Mouse (Mus musculus) CH12.LX (cell line): ENCODE data around the gene Txnip. TPM values are rescaled to one million over a fixed set of nuclear protein-coding genes. Genes with fewer than 3 reads are reported as not detected.

ENCODE experiments used
- DNase-seq: peaks from one replicate; pipeline ENCODE4 v3.0.0-alpha.2; 2013; ENCODE audit errors: extremely low read depth
- H3K27ac ChIP-seq: 2 replicates; pipeline ENCODE4 v1.5.1; 2012; ENCODE audit warnings: low read depth, mild to moderate bottlenecking, control low read depth, moderate library complexity; ENCODE audit not compliant: insufficient read depth
- H3K27me3 ChIP-seq: replicated peaks from 2 replicates; pipeline ENCODE3; 2012; ENCODE audit warnings: inconsistent platforms
- H3K36me3 ChIP-seq, 2 experiments: replicated peaks in 1 of 2; 2 replicates each; pipeline versions ENCODE3 to v1.6.1; 2012; ENCODE audit warnings: inconsistent platforms in 1 of 2, low read length in 1 of 2, mild to moderate bottlenecking in 1 of 2, mixed read lengths in 1 of 2, moderate library complexity in 1 of 2; ENCODE audit not compliant: control insufficient read depth in 1 of 2, insufficient read depth in 1 of 2
- H3K4me1 ChIP-seq, 2 experiments: 2 replicates each; pipeline ENCODE4 v1.6.1; 2012; ENCODE audit warnings: inconsistent platforms in 1 of 2, moderate library complexity in 1 of 2; ENCODE audit not compliant: insufficient read depth in 2 of 2, control insufficient read depth in 1 of 2
- H3K4me2 ChIP-seq: 2 replicates; pipeline ENCODE4 v1.6.1; 2012; ENCODE audit warnings: low read depth, mild to moderate bottlenecking, control low read depth; ENCODE audit not compliant: poor library complexity, insufficient read depth, severe bottlenecking
- H3K4me3 ChIP-seq, 3 experiments: fragments of 150-350 bp in 1 of 3; sonication (generic) in 1 of 3; replicated peaks in 1 of 3; 2 replicates each; pipeline versions ENCODE3 to v1.5.1; 2011 to 2012; ENCODE audit warnings: low read depth in 2 of 3, low read length in 2 of 3, mild to moderate bottlenecking in 2 of 3, moderate library complexity in 2 of 3, control low read depth in 1 of 3, improper control_type of control experiment in 1 of 3, inconsistent platforms in 1 of 3, mixed read lengths in 1 of 3; ENCODE audit not compliant: poor library complexity in 1 of 3
- H3K79me2 ChIP-seq: replicated peaks from 2 replicates; pipeline ENCODE4 v1.6.1; 2012; ENCODE audit warnings: mild to moderate bottlenecking, moderate library complexity; ENCODE audit not compliant: control insufficient read depth, poor library complexity, insufficient read depth, severe bottlenecking; ENCODE audit errors: extremely low read depth
- H3K9ac ChIP-seq: 2 replicates; pipeline ENCODE4 v1.6.1; 2012; ENCODE audit warnings: low read depth, mild to moderate bottlenecking, control low read depth, moderate library complexity; ENCODE audit not compliant: insufficient read depth
- H3K9me3 ChIP-seq: replicated peaks from 2 replicates; pipeline ENCODE3; 2012; ENCODE audit warnings: low read length, inconsistent platforms, mixed read lengths
- CHD2 ChIP-seq: IDR thresholded peaks from 2 replicates; pipeline ENCODE4 v1.6.1; 2011; ENCODE audit warnings: low read length, improper control_type of control experiment
- EP300 ChIP-seq: IDR thresholded peaks from 2 replicates; pipeline ENCODE4 v1.6.1; 2011; ENCODE audit warnings: low read length, improper control_type of control experiment
- ETS1 ChIP-seq: conservative IDR thresholded peaks from 2 replicates; pipeline ENCODE4 v1.6.1; 2012; ENCODE audit warnings: low read depth, mild to moderate bottlenecking, inconsistent platforms, low read length, improper control_type of control experiment, moderate library complexity
- GABPA ChIP-seq: IDR thresholded peaks from 2 replicates; pipeline ENCODE4 v1.6.1; 2012; ENCODE audit warnings: low read depth, low read length, improper control_type of control experiment, inconsistent platforms; ENCODE audit not compliant: insufficient replicate concordance
- JUND ChIP-seq: conservative IDR thresholded peaks from 2 replicates; pipeline ENCODE4 v1.6.1; 2011; ENCODE audit warnings: low read depth, low read length, improper control_type of control experiment
- MAX ChIP-seq: IDR thresholded peaks from 2 replicates; pipeline ENCODE4 v1.6.1; 2011; ENCODE audit warnings: low read length, improper control_type of control experiment
- MEF2A ChIP-seq: IDR thresholded peaks from 2 replicates; pipeline ENCODE4 v1.6.1; 2014; ENCODE audit warnings: low read depth, mild to moderate bottlenecking, inconsistent platforms, low read length, improper control_type of control experiment, borderline replicate concordance
- MYC ChIP-seq: IDR thresholded peaks from 2 replicates; pipeline ENCODE4 v1.6.1; 2011; ENCODE audit warnings: low read depth, mild to moderate bottlenecking, improper control_type of control experiment, low read length
- NELFE ChIP-seq: IDR thresholded peaks from 2 replicates; pipeline ENCODE4 v1.6.1; 2011; ENCODE audit warnings: low read depth, low read length, improper control_type of control experiment
- NRF1 ChIP-seq: IDR thresholded peaks from 2 replicates; pipeline ENCODE4 v1.6.1; 2014; ENCODE audit warnings: low read depth, mild to moderate bottlenecking, inconsistent platforms, low read length, improper control_type of control experiment, moderate library complexity
- PAX5 ChIP-seq: IDR thresholded peaks from 2 replicates; pipeline ENCODE4 v1.6.1; 2012; ENCODE audit warnings: low read length, inconsistent platforms, mixed read lengths
- TCF12 ChIP-seq: IDR thresholded peaks from 2 replicates; pipeline ENCODE4 v1.6.1; 2014; ENCODE audit warnings: low read depth, mild to moderate bottlenecking, inconsistent platforms, low read length, improper control_type of control experiment
- USF1 ChIP-seq: IDR thresholded peaks from 2 replicates; pipeline ENCODE4 v1.6.1; 2014; ENCODE audit warnings: low read depth, mild to moderate bottlenecking, inconsistent platforms, low read length, improper control_type of control experiment
- ZC3H11A ChIP-seq: IDR thresholded peaks from 2 replicates; pipeline ENCODE4 v1.6.1; 2012; ENCODE audit warnings: low read depth, mild to moderate bottlenecking, inconsistent platforms, low read length, improper control_type of control experiment
- ZMIZ1 ChIP-seq: IDR thresholded peaks from 2 replicates; pipeline ENCODE4 v1.6.1; 2012; ENCODE audit warnings: low read depth, mild to moderate bottlenecking, inconsistent platforms, low read length, improper control_type of control experiment
- dilution Hi-C: fragments of 300-500 bp; cut with MboI; formaldehyde crosslinking; loops from 2 replicates; pipeline ENCODE4 v1.14.3; 2020; ENCODE audit warnings: low sequenced_read_pairs; ENCODE audit not compliant: extremely low pct_unique_long_range_greater_than_20kb, extremely low pct_ligation_motif_present
- in situ Hi-C: fragments of 300-500 bp; cut with MboI; formaldehyde crosslinking; loops from 3 replicates; pipeline ENCODE4 v1.14.3; 2019; ENCODE audit warnings: low sequenced_read_pairs, low pct_ligation_motif_present, low pct_unique_long_range_greater_than_20kb, mixed read lengths
- polyA plus RNA-seq: library from polyadenylated mRNA; unstranded; fragments of >175 nt; gene quantifications from 2 replicates; pipeline ENCODE4 v1.2.1, GENCODE M21; 2012; ENCODE audit warnings: low read depth; ENCODE audit not compliant: insufficient read length
- total RNA-seq, 2 experiments: library from RNA; depleted of rRNA; stranded (reverse); fragments of 300-350 nt in 1 of 2; fragments of >200 nt in 1 of 2; gene quantifications; 2 replicates each; pipeline ENCODE4 v1.2.3; 2012 to 2014

The Txnip gene
- total and polyA plus RNA-seq, 3 experiments: 41.8 to 220 (median 76.7) TPM

DNA sequence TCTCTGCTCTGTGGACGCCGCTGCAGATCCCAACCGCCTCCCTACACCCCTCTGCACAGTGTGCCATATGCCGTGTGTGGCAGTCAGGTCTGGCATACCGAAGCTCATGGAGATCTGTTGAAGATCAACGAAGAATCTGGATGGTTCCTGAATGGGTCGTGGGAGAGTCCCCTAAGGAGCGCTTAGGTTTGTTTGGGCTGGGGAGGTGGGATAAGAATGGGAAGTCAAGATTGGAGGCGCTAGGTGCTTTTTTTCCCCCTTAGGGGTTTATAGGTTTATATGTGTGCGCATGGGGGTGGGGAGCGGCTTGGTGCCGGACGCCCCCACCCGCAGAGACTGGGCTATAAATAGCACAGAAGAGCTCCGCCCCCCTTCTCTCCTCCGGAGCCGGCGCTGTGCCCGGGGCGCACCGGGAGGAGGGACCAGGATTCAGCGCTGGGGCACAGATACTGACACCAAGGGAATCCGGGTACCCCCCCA, 38.5 kb downstream of the Txnip start, which contains the start of gene Ankrd34a:
TSS of gene Ankrd34a (plus strand) at position 409 of the 480 bp plus-strand sequence.
- peaks cover 0 to 6% of the 10 kb centered on the region in 2 experiments for H3K36me3 ChIP-seq
- in situ Hi-C loops (no loop called here), dilution Hi-C loops (no loop called here)
- H3K79me2 ChIP-seq: no peaks in the 10 kb centered on the region
- no peak within 1 kb of the TSS for H3K27ac ChIP-seq
- no peak within 1 kb of the TSS for H3K4me2 ChIP-seq
- H3K9ac ChIP-seq: no peak within 1 kb of the TSS
- H3K4me3 ChIP-seq: no peak within 1 kb of the TSS
- peaks cover 14% of the 10 kb centered on the region for H3K9me3 ChIP-seq
- TF ChIP-seq GABPA (no peak), CHD2 (no peak), EP300 (no peak), ZC3H11A (no peak), JUND (no peak), MAX (no peak), PAX5 (no peak), TCF12 (no peak), ETS1 (no peak), MEF2A (no peak), NELFE (no peak), MYC (no peak), USF1 (no peak)
- no peak for DNase-seq
- no peaks in the 10 kb centered on the region for H3K27me3 ChIP-seq
- H3K4me1 ChIP-seq: peaks cover 2 to 21% of the 10 kb centered on the region in 2 experiments; a peak in 2 of 4 replicates

DNA sequence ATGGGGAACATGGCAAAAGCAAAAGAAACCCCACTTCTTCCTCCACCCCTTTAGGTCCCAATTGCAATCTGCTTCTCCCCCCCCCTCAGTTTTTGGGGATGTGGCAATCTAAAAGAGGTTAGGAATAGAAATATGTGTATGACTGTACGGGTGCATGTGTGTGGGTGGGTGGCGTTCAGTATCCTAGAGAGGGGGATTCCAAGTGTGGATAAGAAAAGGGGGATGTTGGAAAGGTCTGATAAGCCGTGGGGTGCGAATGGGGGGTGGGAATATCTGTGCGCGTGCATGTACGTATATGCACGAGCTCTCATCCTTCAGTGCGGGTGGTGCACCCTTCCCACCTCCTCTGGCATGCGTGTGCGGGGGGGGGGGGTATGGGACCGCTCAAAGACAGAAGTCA, 39.1 kb downstream of the Txnip start:
- in situ Hi-C loops (no loop called here), dilution Hi-C loops (no loop called here)
- H3K9me3 ChIP-seq: peaks cover 14% of the 10 kb centered on the region
- TF ChIP-seq ZMIZ1: no peak
- TF ChIP-seq NRF1: no peak
- no peak for TF ChIP-seq TCF12
- peaks cover 0 to 6% of the 10 kb centered on the region in 2 experiments for H3K36me3 ChIP-seq
- H3K4me3 ChIP-seq: no peak overlapping the region
- no peak for DNase-seq
- H3K4me2 ChIP-seq: no peak overlapping the region
- no peaks in the 10 kb centered on the region for H3K79me2 ChIP-seq
- H3K27ac ChIP-seq: no peak overlapping the region
- peaks cover 2 to 24% of the 10 kb centered on the region in 2 experiments; a peak in 2 of 4 replicates for H3K4me1 ChIP-seq
- no peaks in the 10 kb centered on the region for H3K27me3 ChIP-seq
- H3K9ac ChIP-seq: no peak overlapping the region
